Mouse (Mus musculus) neutrophil, adult 5-6 weeks (primary cell): Measurements from ENCODE around the gene Sult1a1. TPM values are rescaled to one million over a fixed set of nuclear protein-coding genes. Genes with fewer than 3 reads are reported as not detected.
"Not testable (repeated sequence)": the region's sequence is repeated elsewhere in the genome, so short reads cannot be mapped to it uniquely, and the experiment has no call there.

ENCODE experiments used
- ATAC-seq: fragments of 151-379, 151-347 bp; 2 replicates; pipeline ENCODE4 v1.8.0; 2017; ENCODE audit warnings: mild to moderate bottlenecking, moderate TSS enrichment; ENCODE audit not compliant: insufficient number of reproducible peaks, poor library complexity, low FRiP score, severe bottlenecking; ENCODE audit errors: extremely low read depth
- total RNA-seq: library from RNA; stranded (forward); fragments of 200-1000 nt; gene quantifications from 2 replicates; pipeline ENCODE4 v1.2.3, GENCODE M21; 2017

Gene Sult1a1
- total RNA-seq, 1 experiment from 2014 or later, result 0.93 TPM

DNA sequence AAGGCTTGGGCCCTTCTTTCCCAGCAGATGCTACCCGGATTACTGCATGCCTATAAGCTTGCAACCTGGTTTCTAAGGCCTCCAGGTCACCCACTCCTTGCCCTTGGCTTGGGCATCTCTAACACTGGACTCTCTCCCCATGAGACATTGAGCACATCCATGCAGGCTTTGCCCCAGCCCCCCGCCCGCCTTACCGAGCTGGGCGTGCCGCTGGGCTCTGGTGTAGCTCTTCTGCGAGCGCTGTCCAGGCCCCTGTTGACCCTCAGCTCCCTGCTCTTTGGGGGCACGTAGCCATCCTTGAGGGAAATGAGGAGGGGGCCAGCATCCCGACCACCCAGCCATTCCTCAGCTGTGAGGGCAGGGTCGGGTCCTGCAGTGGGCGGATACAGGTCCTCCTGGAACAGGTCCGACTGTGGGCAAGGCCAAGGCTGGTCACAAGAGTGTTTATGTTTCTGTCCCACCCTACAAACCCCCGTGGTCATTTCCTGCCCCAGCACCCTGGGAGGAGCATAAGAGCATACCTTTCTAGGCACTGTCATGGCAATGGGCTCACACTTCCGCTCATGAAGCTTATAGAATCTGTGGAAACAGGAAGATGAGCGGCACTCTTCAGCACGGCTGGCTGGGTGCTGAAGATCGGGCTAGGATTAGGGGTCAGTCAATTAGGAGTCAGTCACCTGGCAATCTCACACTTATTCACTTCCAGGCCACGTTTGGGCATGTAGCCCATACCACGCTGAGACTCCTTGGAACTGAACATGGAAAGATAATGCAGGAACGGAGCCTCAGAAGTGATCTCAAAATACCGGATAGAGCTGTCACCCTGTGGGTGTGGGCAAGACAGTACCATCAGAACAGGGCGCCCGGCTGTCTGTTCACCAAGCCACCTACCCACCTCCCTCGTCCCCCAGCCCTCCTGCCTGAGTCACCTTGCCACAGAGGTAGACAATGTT, 24.1 kb upstream of the Sult1a1 start:
- ATAC-seq, result no peak

DNA sequence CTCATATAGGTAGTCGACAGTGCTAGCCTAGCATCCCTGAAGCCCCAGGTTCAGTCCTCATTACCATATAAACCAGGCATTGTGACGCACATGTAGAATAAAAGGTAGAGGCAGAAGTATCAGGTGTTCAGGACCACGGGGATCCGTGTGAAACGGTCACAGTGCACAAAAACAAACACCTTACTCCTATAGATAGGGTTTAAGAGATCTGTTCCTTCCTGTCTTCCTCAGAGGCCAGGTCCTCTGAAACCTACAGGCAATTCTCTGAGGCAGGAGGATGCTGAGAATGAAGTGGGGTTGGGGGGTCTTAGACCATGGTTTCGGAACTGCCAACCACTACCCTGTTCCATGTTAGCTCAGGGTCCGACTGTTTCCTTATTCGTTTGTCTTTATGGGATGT, 21.6 kb upstream of the Sult1a1 start:
- no peak for ATAC-seq

DNA sequence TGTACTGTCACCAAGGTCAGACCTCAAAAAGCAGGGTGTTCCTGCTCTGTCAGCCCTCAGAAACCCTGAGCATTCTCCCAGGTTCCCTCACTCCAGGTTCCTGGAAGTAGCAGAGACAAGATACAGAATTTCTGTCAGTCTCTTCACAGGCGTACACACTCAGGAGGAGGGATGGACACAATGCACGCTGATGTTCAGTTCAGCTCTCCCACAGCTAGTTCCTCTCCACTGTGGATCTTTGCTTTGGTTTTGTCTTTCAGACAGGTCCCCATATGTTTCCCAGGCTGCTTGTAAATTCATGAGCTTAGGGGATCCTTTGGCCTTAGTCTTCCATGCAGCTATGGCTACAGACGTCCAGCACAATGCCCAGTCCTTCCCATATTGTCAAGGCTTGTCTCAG, 20.7 kb upstream of the Sult1a1 start:
- no peak for ATAC-seq

DNA sequence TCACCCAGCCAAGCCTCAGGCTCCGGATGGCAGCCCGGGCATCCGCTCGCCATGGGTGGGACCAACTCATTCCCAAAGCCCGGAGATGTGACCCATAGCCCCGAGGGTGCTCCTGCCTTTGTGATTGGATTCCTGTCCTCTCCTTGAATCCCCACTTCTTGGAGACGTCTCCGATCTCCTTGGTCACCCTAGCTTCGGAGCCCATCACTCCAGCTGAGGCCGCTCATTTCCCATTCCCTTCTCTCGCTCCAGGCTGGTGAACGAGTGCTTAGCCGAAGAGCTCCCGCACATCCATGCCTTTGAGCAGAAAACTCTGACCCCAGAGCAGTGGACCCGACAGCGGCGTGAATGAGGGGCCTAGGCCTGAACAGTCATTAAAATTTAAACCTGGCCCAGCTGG, 20.1 kb upstream of the Sult1a1 start:
- no peak for ATAC-seq

DNA sequence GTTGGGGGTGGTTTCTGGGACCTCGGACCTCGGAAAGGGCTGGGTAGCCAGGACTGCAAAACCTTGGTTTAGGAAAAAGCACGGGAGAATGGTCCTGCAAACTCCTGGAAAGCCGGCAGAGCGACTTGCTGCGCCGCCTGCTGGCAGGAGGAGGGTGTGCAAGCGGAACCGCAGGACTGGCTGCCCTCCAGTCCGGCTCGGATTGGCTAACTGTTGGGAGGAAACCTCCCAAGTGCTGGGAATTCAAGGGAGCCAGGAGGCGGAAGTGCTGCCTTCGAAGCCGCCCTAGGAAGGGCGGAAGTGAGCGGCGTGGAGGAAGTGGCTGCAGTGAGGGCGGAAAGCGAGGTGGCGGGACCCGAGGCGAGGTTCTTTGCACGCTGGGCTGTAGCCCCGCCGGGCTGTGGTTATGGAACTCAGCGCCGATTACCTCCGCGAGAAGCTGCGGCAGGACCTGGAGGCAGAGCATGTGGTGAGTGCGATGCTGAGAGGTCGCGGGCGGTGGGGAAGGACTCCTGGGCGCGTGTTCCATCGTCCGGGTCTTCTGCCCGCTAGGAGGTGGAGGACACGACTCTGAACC, 19.5 kb upstream of the Sult1a1 start, which contains the start of gene Slx1b:
Gene Slx1b (minus strand): TSS at position 154 of the 577 bp plus-strand sequence.
- ATAC-seq, result peak; percentile 84

DNA sequence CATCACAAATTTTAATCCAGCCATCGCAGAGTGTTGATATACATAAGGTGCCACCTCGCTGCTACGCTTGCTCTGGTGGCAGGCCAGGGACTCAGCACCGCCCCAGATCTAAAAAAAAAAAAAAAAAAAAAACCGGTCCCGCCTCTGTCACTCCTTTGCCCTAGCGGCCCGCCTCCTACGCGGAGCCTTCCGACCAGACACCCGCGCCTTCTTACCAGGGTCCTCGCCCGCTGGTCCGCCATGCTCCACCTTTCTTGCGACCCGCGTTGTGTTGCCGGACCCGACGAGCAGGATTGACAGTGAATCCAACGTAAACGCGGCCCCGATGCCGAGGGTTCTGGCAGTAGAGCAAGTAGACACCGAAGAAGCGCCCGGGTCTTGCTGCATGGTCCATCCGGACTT, 19.0 kb upstream of the Sult1a1 start, which contains the start of gene Bola2:
Gene Bola2 (plus strand): TSS at position 192 of the 402 bp plus-strand sequence.
- peak; percentile 51 for ATAC-seq

DNA sequence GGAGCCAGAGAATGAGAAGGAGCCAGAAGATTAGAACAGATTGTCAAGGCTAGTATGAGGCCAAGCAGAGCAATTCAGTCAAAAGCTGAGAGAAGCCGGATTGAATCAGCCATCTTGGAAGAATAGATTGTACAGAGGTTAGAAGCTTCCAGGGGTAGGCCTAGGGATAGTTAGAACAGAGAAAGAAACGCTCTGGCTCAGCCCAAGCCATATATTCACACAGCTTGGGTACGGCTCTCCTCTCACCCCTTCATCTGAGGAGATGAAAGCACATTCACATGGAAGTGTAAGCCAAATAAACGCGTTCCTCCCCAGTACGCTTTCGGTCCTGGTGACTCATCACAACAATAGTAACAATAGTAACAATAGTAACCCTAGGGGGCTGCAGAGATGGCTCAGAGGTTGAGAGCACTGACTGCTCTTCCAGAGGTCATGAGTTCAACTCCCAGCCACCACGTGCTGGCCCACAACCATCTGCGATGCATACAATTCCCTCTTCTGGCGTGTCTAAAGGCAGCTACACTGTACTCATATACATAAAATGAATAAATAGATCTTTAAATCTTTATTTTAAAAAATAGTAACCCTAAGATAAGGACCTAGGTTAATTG, 18.3 kb upstream of the Sult1a1 start:
- ATAC-seq, result no peak

DNA sequence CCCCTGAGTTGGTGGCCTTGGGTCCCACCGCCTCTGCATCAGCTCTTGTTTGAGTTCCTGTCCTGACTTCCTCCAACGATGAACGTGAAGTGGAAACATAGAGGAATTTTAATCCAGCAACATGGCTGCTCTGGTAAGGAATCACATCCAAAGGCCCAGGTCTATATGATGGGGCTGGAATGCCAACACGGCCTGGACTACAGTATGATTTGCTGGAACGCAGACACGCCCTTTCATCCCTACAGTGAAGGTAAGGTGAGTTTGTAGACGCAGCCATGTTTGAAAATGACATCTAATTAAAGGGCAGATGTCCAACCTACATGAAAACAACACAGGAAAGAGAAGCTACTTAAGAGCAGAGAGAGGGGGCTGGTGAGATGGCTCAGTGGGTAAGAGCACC, 17.5 kb upstream of the Sult1a1 start:
- ATAC-seq, result no peak

DNA sequence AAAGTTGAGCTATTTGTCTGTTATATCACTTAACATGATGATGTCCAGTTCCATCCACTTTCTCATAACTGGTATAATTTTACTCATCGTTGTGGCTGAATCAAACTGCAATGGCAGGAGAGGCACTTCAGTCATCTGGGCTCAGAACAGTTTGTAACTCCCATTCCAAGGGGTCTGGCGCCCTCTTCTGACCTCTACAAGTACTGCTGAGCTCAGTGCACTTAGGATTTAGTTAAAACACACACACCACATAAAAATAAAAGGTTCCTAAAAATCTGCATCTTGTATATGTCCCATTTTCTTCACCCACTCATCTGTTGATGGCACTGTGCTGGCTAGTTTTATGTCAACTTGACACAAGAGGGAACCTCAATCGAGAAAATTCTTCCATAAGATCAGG, 17.0 kb upstream of the Sult1a1 start:
- ATAC-seq, result peak; percentile 49; the same call in 1 of the 2 replicates

DNA sequence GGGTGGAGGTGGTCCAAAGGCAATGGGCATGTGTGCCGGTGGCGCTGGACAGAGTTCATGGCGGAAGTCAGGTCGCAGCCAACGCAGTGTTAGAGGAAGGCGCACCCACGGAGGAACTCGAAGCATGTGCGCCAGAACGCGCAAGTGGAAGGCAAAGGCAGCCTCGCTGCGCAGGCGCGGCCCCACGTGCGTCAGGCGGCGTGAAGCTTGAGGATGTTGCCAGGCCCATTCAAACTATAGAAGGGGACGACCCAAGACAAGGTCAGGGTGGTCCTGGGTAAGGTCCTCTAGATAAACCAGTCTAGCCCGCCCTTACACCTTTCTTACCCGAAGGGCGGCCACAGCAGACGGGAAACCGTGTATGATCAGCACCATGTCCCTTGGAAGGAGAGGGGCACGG, 16.2 kb upstream of the Sult1a1 start:
- ATAC-seq, result no peak

DNA sequence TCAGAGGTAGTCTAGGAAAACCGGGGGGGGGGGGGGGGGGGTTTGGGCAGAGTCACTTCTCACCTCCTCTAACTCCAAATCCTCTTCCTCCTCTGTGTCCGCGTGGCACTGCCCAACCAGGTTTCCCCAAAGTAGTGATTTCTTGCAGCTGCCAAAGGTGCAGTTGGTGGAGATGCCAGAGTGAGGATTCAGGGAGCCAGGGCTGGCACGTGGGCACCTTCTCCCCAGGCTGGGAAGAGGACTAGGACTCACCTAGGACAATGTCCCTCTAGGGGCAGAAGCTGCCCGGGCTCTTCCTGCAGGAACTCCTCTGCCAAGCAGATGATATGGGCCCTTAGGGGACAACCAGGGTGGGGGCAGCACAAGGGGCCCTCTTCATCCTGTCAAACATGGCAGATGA, 15.4 kb upstream of the Sult1a1 start:
- ATAC-seq, result no peak

DNA sequence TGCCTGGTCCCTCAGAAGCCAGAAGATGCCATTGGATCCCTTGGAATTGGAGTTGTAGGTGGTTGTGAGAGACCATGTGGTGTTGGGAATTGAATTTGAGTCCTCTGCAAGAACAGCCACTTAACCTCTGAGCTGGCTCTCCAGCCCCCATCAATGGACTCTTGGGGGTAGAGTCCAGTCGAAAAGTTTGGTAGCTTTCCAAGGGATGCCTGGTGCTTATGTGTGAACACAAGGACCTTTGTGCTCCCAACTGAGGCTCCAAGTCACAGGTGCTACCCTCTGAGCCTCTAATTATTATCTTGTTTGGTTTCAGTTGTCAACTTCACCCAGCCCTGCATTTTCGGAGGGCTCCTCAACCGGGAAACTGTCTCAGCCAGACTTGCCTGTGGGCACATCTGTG, 14.5 kb upstream of the Sult1a1 start:
- ATAC-seq, result no peak

DNA sequence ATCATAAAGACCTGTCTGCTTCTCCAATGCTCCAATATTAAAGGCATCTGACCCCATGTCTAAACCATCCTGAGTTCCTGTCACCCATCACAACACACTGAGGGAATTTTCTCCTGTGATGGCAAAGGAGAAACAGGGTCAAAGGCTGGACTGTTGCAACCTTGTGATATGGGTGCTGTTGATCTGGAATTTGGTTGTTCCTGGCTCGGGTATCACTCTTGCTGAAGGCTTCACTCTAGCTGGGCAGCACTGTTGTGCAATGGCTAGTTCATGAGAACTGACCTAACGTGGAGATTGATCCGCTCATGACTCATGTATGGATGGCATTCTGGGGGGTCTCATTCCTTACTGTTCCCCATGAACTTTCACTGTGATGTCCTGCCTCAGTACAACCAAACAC, 12.8 kb upstream of the Sult1a1 start:
- ATAC-seq, result no peak

DNA sequence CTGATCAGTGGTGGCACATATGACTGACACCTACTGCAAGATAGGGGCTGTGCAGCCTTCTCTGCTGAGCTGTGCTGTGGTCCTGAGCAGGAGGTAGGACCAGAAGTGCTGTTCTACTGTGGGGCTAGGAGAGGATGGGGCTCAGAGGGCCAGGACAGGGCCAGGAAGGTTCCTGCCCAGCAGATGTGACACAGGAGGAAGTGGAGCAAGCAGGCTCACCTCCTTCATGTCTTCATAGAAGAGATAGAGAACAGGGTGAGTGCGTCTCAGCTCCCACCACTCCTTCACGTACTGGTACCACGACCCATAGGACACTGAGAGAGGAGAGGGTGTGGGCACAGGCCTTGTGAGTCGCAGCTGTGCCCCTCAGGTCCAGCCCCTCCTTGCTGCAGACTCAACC, 11.9 kb upstream of the Sult1a1 start:
- ATAC-seq, result not testable (repeated sequence)

DNA sequence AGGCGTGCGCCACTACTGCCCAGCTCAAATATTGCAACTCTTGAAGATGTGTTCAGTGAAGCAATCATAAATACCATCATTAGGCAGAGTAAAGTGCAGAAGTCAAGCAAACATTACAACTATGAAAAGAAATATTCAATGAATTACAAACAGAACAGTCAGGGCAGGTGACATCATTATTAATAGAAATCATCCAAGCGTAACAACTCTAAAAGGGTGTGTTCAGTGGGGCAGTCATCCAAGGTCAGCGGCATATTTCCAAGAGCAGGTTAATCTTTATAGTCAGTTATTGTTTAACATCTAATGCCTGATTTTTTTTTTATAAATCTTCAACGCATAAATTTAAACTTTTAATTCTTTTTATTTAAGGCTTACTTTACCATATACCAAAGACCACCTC, 5.0 kb upstream of the Sult1a1 start:
- no peak for ATAC-seq

DNA sequence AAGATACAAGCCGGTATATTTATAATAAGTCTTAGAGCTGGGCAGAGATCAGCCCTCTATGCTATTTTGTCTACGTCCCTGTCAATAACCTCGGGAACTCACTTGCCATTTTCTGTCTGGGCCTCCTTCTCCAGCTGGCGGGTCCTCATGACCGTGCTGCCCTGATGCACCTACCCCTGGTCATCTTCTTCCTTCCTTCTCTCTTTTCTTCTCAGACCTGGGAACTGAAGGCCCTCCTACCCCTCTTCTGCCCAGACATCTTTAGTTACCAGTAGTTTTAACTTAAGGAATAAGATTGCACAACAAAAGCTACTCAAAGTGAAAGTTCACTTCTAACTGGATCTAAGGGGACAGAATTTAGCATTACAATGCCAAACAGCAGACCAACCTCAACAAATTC, 3.5 kb upstream of the Sult1a1 start:
- no peak for ATAC-seq

DNA sequence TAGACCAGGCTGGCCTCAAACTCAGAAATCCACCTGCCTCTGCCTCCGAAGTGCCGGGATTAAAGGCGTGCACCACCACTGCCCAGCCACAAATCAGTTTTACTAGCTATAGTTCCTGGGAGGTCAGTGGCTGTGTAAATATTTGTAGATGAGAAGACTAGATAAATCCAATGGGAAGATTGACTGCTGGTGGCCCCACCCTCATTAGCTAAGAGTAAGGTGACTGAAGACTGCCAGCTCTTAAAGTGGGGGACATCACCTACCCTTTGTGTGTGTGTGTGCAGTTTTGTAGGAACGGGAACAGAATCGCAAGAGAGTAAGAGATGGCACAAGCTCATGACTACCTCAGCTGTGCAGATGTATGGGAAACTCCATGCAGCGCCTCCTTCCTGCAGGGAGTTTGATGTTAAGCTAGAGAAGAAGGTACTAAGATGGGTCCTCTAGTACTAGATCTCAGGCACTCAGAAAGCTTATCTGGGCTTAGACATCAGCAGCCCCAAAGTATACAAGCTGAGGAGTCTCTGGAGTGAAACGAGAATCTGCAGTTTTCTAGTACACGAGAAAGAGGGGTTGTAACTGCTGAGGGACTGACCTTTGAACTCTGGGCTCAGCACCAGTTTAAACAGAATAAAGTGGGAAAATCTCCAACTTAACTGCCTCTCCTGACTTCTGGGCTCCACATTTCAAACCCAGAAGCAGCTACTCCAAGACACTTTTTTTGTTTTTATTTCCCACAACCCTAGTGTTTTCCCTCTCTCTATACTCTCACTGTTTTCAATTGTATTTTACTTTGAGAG, 2.5 kb upstream of the Sult1a1 start:
- no peak for ATAC-seq

DNA sequence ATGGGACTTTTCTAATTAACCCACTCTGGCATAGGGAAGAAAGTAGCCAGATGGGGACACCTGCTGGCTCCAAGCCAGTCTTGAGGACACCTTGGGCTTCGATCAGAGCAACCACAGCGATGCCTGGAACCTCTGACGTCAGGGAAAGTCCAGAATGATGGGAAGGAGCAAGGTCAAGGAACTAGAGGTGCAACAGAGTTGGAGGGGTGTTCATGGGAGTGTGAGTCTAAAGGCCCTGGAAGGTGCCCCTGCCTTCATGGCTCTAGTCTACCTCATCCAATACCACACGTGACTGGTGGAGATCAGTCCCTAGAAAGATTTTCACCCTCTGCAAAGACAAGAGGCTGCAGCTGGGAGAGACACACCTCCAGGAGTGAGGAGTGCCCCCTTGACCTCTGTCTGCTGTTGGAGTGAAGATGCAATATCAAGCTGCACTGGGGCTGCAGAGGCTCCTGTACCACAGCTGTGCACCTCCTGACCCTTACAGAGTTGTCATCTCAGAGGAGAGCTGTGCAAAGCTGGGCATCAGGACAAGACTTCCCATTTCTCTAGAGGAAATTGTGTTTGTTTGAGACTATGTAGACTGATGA, 494 bp upstream of the Sult1a1 start:
- ATAC-seq, result no peak

DNA sequence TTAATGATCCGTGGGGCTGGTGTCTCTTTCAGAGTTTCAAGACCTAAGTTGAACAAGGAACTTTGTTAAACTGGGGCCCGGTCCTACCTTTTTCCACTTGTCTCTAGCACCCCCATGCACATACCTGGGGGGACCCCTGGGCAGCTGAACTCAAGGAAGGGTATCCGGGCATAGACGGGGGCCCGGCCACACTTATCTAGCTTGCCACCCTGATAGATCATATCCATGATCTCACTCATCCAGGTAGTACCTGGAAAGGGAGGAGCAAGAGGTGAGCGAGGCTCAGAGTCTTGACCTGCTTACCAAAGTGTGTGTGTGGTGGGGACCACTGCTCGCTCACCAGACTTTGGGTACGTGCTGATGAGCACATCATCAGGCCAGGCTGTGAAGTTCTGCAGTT, 1.1 kb downstream of the Sult1a1 start:
- no peak for ATAC-seq
